Mouse (Mus musculus) forebrain, embryonic 15.5 days (tissue): ENCODE results near the gene 4921539E11Rik. TPM values are rescaled to one million over a fixed set of nuclear protein-coding genes. Genes with fewer than 3 reads are reported as not detected.

ENCODE experiments used
- ATAC-seq: fragments of 200-750 bp; cut with Nextera tagmentation; replicated peaks from 2 replicates; pipeline ENCODE4 v1.8.0; 2017; ENCODE audit warnings: mild to moderate bottlenecking, moderate TSS enrichment, moderate library complexity
- H3K27ac ChIP-seq: fragments of 300-500 bp; sonication (generic); replicated peaks from 2 replicates; pipeline ENCODE4 v1.5.1; 2015; ENCODE audit warnings: mild to moderate bottlenecking, inconsistent platforms
- H3K27me3 ChIP-seq: fragments of 300-500 bp; sonication (generic); 2 replicates; pipeline ENCODE4 v1.6.1; 2015; ENCODE audit warnings: inconsistent platforms
- H3K36me3 ChIP-seq: fragments of 300-500 bp; sonication (generic); 2 replicates; pipeline ENCODE4 v1.6.1; 2015; ENCODE audit warnings: mild to moderate bottlenecking, inconsistent platforms
- H3K4me1 ChIP-seq: fragments of 300-500 bp; sonication (generic); 2 replicates; pipeline ENCODE4 v1.6.1; 2015; ENCODE audit warnings: inconsistent platforms
- H3K4me2 ChIP-seq: fragments of 300-500 bp; sonication (generic); replicated peaks from 2 replicates; pipeline ENCODE4 v1.6.1; 2015; ENCODE audit warnings: mild to moderate bottlenecking, inconsistent platforms
- H3K4me3 ChIP-seq: fragments of 300-500 bp; sonication (generic); 2 replicates; pipeline ENCODE4 v1.5.1; 2015; ENCODE audit warnings: mild to moderate bottlenecking, inconsistent platforms
- H3K9ac ChIP-seq: fragments of 300-500 bp; sonication (generic); replicated peaks from 2 replicates; pipeline ENCODE4 v1.6.1; 2015; ENCODE audit warnings: mild to moderate bottlenecking, inconsistent platforms
- H3K9me3 ChIP-seq: fragments of 300-500 bp; sonication (generic); 2 replicates; pipeline ENCODE4 v1.6.1; 2016; ENCODE audit warnings: inconsistent platforms
- WGBS: fragments of 180-500 bp; shearing (Covaris S2); methylation state at CpG from one replicate; pipeline ENCODE4 v1.1.7; 2015; ENCODE audit warnings: mixed read lengths; 5-methylcytosine and 5-hydroxymethylcytosine counted together
- polyA plus RNA-seq: library from polyadenylated mRNA; unstranded; fragments of >200 nt; fragmentation: Nextera tagmentation; extraction: Ambion mirVana; gene quantifications from 2 replicates; pipeline ENCODE4 v1.2.1, GENCODE M21; 2015

The 4921539E11Rik gene
- polyA plus RNA-seq, 1 experiment from 2014 or later: not detected

GRCm38 (mm10) chr4:103221789-103222188, 68.9 kb downstream of the 4921539E11Rik start:
- H3K4me2 ChIP-seq: no peak overlapping the region
- H3K27me3 ChIP-seq: no peaks in the 10 kb centered on the region
- no peaks in the 10 kb centered on the region for H3K4me1 ChIP-seq
- no peak overlapping the region for H3K4me3 ChIP-seq
- H3K9ac ChIP-seq: no peak overlapping the region
- 79% methylated on average over 6 of the region's 6 CpGs for WGBS
- H3K9me3 ChIP-seq: no peaks in the 10 kb centered on the region
- no peak for ATAC-seq
- no peak overlapping the region for H3K27ac ChIP-seq
- no peaks in the 10 kb centered on the region for H3K36me3 ChIP-seq

DNA sequence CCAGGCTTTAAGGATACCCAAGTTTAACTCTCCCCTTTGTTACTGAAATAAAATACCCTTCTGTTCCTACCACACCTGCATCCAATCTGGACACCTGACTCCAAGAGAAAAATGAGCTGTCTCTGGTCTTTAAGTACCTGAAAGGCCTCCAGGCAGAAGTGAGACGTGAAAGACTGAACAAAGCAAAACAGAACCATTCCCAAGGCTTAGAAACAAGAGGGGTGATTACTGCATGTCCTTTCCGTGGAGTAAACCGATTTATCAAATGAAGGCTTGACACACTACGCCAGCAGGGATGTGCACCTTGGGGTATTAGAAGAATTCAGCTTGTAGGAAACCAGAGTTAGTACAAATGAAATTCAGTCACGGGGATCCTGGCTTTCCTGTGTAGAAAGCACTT, 71.7 kb downstream of the 4921539E11Rik start:
- Histone ChIP-seq H3K9me3 (no peaks in the 10 kb centered on the region), H3K9ac (no peak overlapping the region), H3K4me2 (no peak overlapping the region), H3K27me3 (no peaks in the 10 kb centered on the region), H3K4me3 (no peak overlapping the region), H3K27ac (no peak overlapping the region), H3K4me1 (peaks cover 6% of the 10 kb centered on the region), H3K36me3 (no peaks in the 10 kb centered on the region)
- no peak for ATAC-seq
- 64% methylated on average over 5 of the region's 5 CpGs for WGBS

- no peaks in the 10 kb centered on the region for H3K9me3 ChIP-seq
- H3K9ac ChIP-seq: no peak overlapping the region
- no peak overlapping the region for H3K4me3 ChIP-seq
- no peak for ATAC-seq
- H3K36me3 ChIP-seq: no peaks in the 10 kb centered on the region
- no peaks in the 10 kb centered on the region for H3K27me3 ChIP-seq
- 87% methylated on average over 6 of the region's 6 CpGs for WGBS
- H3K27ac ChIP-seq: no peak overlapping the region; the same call in 1 of the 2 replicates
- H3K4me2 ChIP-seq: no peak overlapping the region
- H3K4me1 ChIP-seq: peaks cover 16% of the 10 kb centered on the region
These were observed 74.6 kb downstream of the 4921539E11Rik start for GRCm38 (mm10) chr4:103216046-103216445.

- Histone ChIP-seq H3K4me2 (peak within 1 kb of the TSS; percentile 83), H3K4me3 (peak within 1 kb of the TSS; percentile 95), H3K27me3 (no peaks in the 10 kb centered on the region), H3K27ac (peak within 1 kb of the TSS; percentile 98), H3K4me1 (peaks cover 16% of the 10 kb centered on the region), H3K9ac (peak within 1 kb of the TSS; percentile 98), H3K36me3 (0 out of 2 replicates have a peak, but pooled peaks cover under 1% of the 10 kb centered on the region), H3K9me3 (no peaks in the 10 kb centered on the region)
- 2% methylated on average over 70 of the region's 70 CpGs for WGBS
- peak; percentile 97 for ATAC-seq
These were observed 75.5 kb downstream of the 4921539E11Rik start, which contains the start of gene Slc35d1 for GRCm38 (mm10) chr4:103214925-103215820. Slc35d1 (minus strand) TSS chr4:103215164.

GRCm38 (mm10) chr4:103214498-103214924, 76.2 kb downstream of the 4921539E11Rik start:
- peaks cover 16% of the 10 kb centered on the region for H3K4me1 ChIP-seq
- WGBS: under 1% methylated on average over 48 of the region's 48 CpGs
- no peaks in the 10 kb centered on the region for H3K27me3 ChIP-seq
- H3K36me3 ChIP-seq: peaks cover 6% of the 10 kb centered on the region
- peak; percentile 83 for ATAC-seq
- peak overlapping the region; percentile 98 for H3K9ac ChIP-seq
- H3K27ac ChIP-seq: peak overlapping the region; percentile 98
- no peaks in the 10 kb centered on the region for H3K9me3 ChIP-seq
- H3K4me3 ChIP-seq: peak overlapping the region; percentile 95
- peak overlapping the region; percentile 83 for H3K4me2 ChIP-seq

DNA sequence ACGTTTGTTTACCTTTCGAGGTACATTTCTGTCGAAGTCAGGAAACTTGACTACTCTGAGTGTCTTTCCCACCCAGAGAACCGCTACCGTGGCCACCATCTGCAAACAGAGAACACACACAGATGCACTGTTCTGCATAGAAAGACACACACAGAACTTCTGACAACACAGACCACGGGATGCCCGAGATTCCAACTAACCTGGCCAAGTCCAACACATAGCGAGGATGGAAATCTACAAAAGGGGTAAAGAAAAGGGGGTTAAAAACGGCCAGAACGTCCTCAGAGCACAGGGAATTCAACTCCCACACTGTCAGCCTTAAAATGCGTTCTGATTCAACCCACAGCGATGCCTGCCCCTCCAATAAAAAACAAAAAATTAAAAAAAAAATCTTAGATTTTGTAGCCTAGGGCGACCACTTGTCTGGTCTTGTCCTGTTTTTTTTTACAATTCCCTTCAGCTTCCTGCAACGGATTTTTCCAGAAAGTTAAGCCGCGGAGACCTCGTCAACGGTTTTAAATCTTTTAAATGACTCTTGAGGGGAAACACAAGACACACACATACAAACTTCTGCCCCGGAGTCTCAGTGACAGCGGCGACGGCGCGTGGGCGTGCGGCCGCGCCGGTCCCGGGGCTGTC, 76.7 kb downstream of the 4921539E11Rik start:
- Histone ChIP-seq H3K9me3 (no peaks in the 10 kb centered on the region), H3K27me3 (no peaks in the 10 kb centered on the region), H3K4me1 (peaks cover 16% of the 10 kb centered on the region), H3K36me3 (peaks cover 11% of the 10 kb centered on the region), H3K27ac (peak overlapping the region; percentile 98), H3K4me2 (peak overlapping the region; percentile 83), H3K4me3 (peak overlapping the region; percentile 95), H3K9ac (peak overlapping the region; percentile 98)
- 3% methylated on average over 30 of the region's 30 CpGs for WGBS
- ATAC-seq: no peak

DNA sequence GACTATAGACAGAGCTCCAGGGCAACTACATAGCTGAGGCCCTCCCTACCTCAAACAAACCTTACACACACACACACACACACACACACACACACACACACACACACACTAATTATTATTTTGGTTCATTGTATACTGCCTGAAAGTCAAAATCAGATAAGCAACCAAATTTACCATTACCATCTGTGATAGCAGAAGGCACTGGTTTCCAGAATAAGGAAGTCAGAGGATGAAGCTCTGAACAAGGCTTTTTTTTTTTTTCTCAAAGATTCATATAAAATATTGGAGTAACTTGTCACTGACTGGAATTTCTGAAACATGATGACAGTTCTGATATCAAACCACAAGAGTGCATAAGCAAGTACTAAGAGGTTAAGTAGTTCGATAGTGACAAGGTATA, 82.1 kb downstream of the 4921539E11Rik start:
- Histone ChIP-seq H3K4me1 (peaks cover 17% of the 10 kb centered on the region), H3K27me3 (no peaks in the 10 kb centered on the region), H3K4me2 (no peak overlapping the region), H3K9me3 (no peaks in the 10 kb centered on the region), H3K36me3 (peaks cover 29% of the 10 kb centered on the region), H3K9ac (no peak overlapping the region), H3K4me3 (no peak overlapping the region), H3K27ac (no peak overlapping the region)
- ATAC-seq: no peak
- WGBS: 89% methylated on average over 1 of the region's 1 CpGs

- no peak overlapping the region for H3K27ac ChIP-seq
- 47% methylated on average over 2 of the region's 2 CpGs for WGBS
- no peaks in the 10 kb centered on the region for H3K27me3 ChIP-seq
- H3K4me3 ChIP-seq: no peak overlapping the region
- peaks cover 17% of the 10 kb centered on the region for H3K4me1 ChIP-seq
- peaks cover 24% of the 10 kb centered on the region for H3K36me3 ChIP-seq
- no peak overlapping the region for H3K4me2 ChIP-seq
- H3K9me3 ChIP-seq: no peaks in the 10 kb centered on the region
- H3K9ac ChIP-seq: no peak overlapping the region
- ATAC-seq: no peak
These were observed 87.0 kb downstream of the 4921539E11Rik start for GRCm38 (mm10) chr4:103203646-103204045.

DNA sequence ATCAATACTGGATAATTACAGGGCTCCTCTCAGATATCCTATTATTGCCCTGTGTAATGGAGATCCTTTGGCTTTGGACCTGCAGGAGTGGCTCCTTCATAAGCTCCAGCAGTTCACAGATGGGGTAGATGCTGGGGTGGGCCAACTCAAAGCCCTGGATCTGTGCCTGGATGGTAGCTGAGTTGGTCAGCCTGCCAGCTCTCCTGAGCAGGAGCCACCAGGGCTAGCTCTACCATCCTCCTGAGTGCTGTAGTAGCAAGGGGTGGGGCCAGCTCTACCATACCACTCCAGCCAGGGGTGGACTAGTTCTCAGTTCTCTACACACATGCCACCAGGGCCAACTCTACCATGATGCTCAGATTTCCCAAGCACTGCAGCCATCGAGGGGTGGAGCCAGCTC, 90.6 kb downstream of the 4921539E11Rik start:
- Histone ChIP-seq H3K4me2 (no peak overlapping the region), H3K4me1 (peaks cover 17% of the 10 kb centered on the region), H3K36me3 (peaks cover 24% of the 10 kb centered on the region), H3K9ac (no peak overlapping the region), H3K27me3 (no peaks in the 10 kb centered on the region), H3K4me3 (no peak overlapping the region), H3K9me3 (no peaks in the 10 kb centered on the region), H3K27ac (no peak overlapping the region)
- WGBS: 89% methylated on average over 1 of the region's 1 CpGs
- no peak for ATAC-seq

GRCm38 (mm10) chr4:103199086-103199485, 91.6 kb downstream of the 4921539E11Rik start:
- no peak overlapping the region for H3K9ac ChIP-seq
- no peak overlapping the region for H3K27ac ChIP-seq
- 36% methylated on average over 4 of the region's 4 CpGs for WGBS
- H3K4me3 ChIP-seq: no peak overlapping the region
- H3K27me3 ChIP-seq: no peaks in the 10 kb centered on the region
- no peaks in the 10 kb centered on the region for H3K9me3 ChIP-seq
- H3K4me1 ChIP-seq: peaks cover 11% of the 10 kb centered on the region
- ATAC-seq: no peak
- H3K4me2 ChIP-seq: no peak overlapping the region
- H3K36me3 ChIP-seq: peaks cover 20% of the 10 kb centered on the region

- 89% methylated on average over 8 of the region's 8 CpGs for WGBS
- Histone ChIP-seq H3K4me1 (no peaks in the 10 kb centered on the region), H3K4me3 (no peak overlapping the region), H3K9me3 (no peaks in the 10 kb centered on the region), H3K36me3 (peaks cover 20% of the 10 kb centered on the region), H3K4me2 (no peak overlapping the region), H3K9ac (no peak overlapping the region), H3K27ac (no peak overlapping the region), H3K27me3 (no peaks in the 10 kb centered on the region)
- no peak for ATAC-seq
These were observed 93.3 kb downstream of the 4921539E11Rik start for GRCm38 (mm10) chr4:103197401-103197800.

DNA sequence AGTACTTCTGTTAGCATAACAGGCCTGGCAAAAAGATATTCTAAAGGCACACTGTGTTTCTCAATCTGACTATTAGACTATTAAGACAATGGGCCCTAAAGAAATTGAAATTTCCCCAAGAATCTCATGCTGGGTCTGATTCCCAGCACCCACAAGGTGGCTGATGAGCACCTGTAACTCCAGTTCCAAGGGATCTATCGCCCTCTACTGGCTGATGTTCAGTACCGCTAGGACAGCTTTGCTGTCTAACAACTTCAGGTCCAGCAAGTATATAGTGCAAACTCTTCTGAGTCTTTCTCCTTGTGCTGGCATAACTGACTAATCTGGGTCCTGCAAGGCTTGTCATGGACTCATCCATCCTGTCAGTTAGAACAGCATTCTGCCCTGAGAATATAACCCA, 98.2 kb downstream of the 4921539E11Rik start:
- H3K27ac ChIP-seq: no peak overlapping the region
- H3K9me3 ChIP-seq: no peaks in the 10 kb centered on the region
- H3K4me3 ChIP-seq: no peak overlapping the region
- peaks cover 37% of the 10 kb centered on the region for H3K36me3 ChIP-seq
- 94% methylated on average over 2 of the region's 2 CpGs for WGBS
- no peaks in the 10 kb centered on the region for H3K27me3 ChIP-seq
- no peak overlapping the region for H3K9ac ChIP-seq
- no peak overlapping the region for H3K4me2 ChIP-seq
- no peak for ATAC-seq
- no peaks in the 10 kb centered on the region for H3K4me1 ChIP-seq
